Mouse (Mus musculus) kidney, adult 2 months (tissue): ENCODE results near the gene Hoxc4. TPM values are rescaled to one million over a fixed set of nuclear protein-coding genes. Genes with fewer than 3 reads are reported as not detected.
A peak's percentile ranks its signal among the peaks of the same experiment; 100 is the strongest.

Experiments
- DNase-seq: peaks from one replicate; pipeline ENCODE4 v3.0.0; 2021
- H3K27ac ChIP-seq: fragments of 200-500 bp; 2 replicates; pipeline ENCODE4 v1.5.1; 2012; ENCODE audit warnings: low read depth, low read length, control low read depth, inconsistent platforms; ENCODE audit not compliant: insufficient read depth
- H3K27me3 ChIP-seq: fragments of 200-500 bp; replicated peaks from 2 replicates; pipeline ENCODE4 v1.6.1; 2012; ENCODE audit warnings: mild to moderate bottlenecking, moderate library complexity, low read length, inconsistent platforms; ENCODE audit not compliant: control insufficient read depth, insufficient read depth
- H3K36me3 ChIP-seq: fragments of 200-500 bp; 2 replicates; pipeline ENCODE4 v1.6.1; 2012; ENCODE audit warnings: mild to moderate bottlenecking, moderate library complexity, low read length, inconsistent platforms; ENCODE audit not compliant: control insufficient read depth, insufficient read depth
- H3K4me1 ChIP-seq: fragments of 200-500 bp; 2 replicates; pipeline ENCODE4 v1.6.1; 2011; ENCODE audit warnings: low read length; ENCODE audit not compliant: control insufficient read depth, insufficient read depth
- H3K4me3 ChIP-seq: fragments of 200-500 bp; 2 replicates; pipeline ENCODE4 v1.5.1; 2011; ENCODE audit warnings: mild to moderate bottlenecking, low read depth, low read length, control low read depth; ENCODE audit not compliant: insufficient read depth
- CTCF ChIP-seq: fragments of 200-500 bp; conservative IDR thresholded peaks from 2 replicates; pipeline ENCODE4 v1.5.1; 2011; ENCODE audit warnings: low read depth, mild to moderate bottlenecking, control low read depth, low read length, moderate library complexity, mixed read lengths; ENCODE audit not compliant: insufficient read depth, insufficient read length
- POLR2A ChIP-seq: fragments of 200-500 bp; IDR thresholded peaks from one replicate; pipeline ENCODE4 v1.6.1; 2011; ENCODE audit warnings: low read depth, low read length, control low read depth
- WGBS: fragments of 180-500 bp; shearing (Covaris S2); methylation state at CpG from one replicate; pipeline ENCODE4 v1.1.7; 2018; 5-methylcytosine and 5-hydroxymethylcytosine counted together
- polyA plus RNA-seq: library from polyadenylated mRNA; depleted of rRNA; stranded (reverse); fragments of >200 nt; gene quantifications from 2 replicates; pipeline ENCODE4 v1.2.3, GENCODE M21; 2012

Gene Hoxc4
- polyA plus RNA-seq, 1 experiment = 2.5 TPM

GRCm38 (mm10) chr15:103059393-103059992, 40.8 kb downstream of the Hoxc4 start:
- Histone ChIP-seq H3K27ac (peak overlapping the region; percentile 94), H3K4me1 (peaks cover 8% of the 10 kb centered on the region; the same call in 1 of the 2 replicates), H3K36me3 (no peaks in the 10 kb centered on the region), H3K4me3 (peak overlapping the region; percentile 66), H3K27me3 (no peaks in the 10 kb centered on the region)
- TF ChIP-seq POLR2A = no peak
- no peak for TF ChIP-seq CTCF
- WGBS = 14% methylated on average over 21 of the region's 21 CpGs
- peak; percentile 43 for DNase-seq

GRCm38 (mm10) chr15:103060021-103060340, 41.2 kb downstream of the Hoxc4 start:
- H3K36me3 ChIP-seq = no peaks in the 10 kb centered on the region
- WGBS = 39% methylated on average over 11 of the region's 11 CpGs
- no peaks in the 10 kb centered on the region for H3K27me3 ChIP-seq
- peaks cover 8% of the 10 kb centered on the region; the same call in 1 of the 2 replicates for H3K4me1 ChIP-seq
- peak overlapping the region; percentile 66 for H3K4me3 ChIP-seq
- H3K27ac ChIP-seq = peak overlapping the region; percentile 94
- TF ChIP-seq POLR2A = no peak
- TF ChIP-seq CTCF = no peak
- DNase-seq = no peak

- peaks cover 8% of the 10 kb centered on the region; the same call in 1 of the 2 replicates for H3K4me1 ChIP-seq
- TF ChIP-seq CTCF = no peak
- TF ChIP-seq POLR2A = peak; percentile 9
- H3K27ac ChIP-seq = peak overlapping the region; percentile 94
- H3K4me3 ChIP-seq = peak overlapping the region; percentile 66
- H3K36me3 ChIP-seq = no peaks in the 10 kb centered on the region
- H3K27me3 ChIP-seq = no peaks in the 10 kb centered on the region
- 19% methylated on average over 36 of the region's 36 CpGs for WGBS
- DNase-seq = peak; percentile 85
Measured at GRCm38 (mm10) chr15:103060341-103061130, 41.8 kb downstream of the Hoxc4 start.

- peak overlapping the region; percentile 66 for H3K4me3 ChIP-seq
- no peak for TF ChIP-seq POLR2A
- TF ChIP-seq CTCF = no peak
- peaks cover 5% of the 10 kb centered on the region; the same call in 1 of the 2 replicates for H3K4me1 ChIP-seq
- peak overlapping the region; percentile 94 for H3K27ac ChIP-seq
- WGBS = 8% methylated on average over 30 of the region's 30 CpGs
- no peaks in the 10 kb centered on the region for H3K27me3 ChIP-seq
- DNase-seq = peak; percentile 89
- no peaks in the 10 kb centered on the region for H3K36me3 ChIP-seq
Measured at GRCm38 (mm10) chr15:103061131-103061825, 42.5 kb downstream of the Hoxc4 start.

- Histone ChIP-seq H3K36me3 (no peaks in the 10 kb centered on the region), H3K27ac (peak overlapping the region; percentile 30; the same call in 1 of the 2 replicates)
Measured at GRCm38 (mm10) chr15:103061988-103062387, 43.3 kb downstream of the Hoxc4 start.

GRCm38 (mm10) chr15:103065642-103066041, 46.9 kb downstream of the Hoxc4 start:
- no peak overlapping the region for H3K4me3 ChIP-seq
- WGBS = 65% methylated on average over 7 of the region's 7 CpGs
- H3K36me3 ChIP-seq = no peaks in the 10 kb centered on the region
- no peak overlapping the region for H3K27ac ChIP-seq
- no peaks in the 10 kb centered on the region for H3K27me3 ChIP-seq
- TF ChIP-seq CTCF = no peak
- TF ChIP-seq POLR2A = no peak
- peaks cover 7% of the 10 kb centered on the region; the same call in 1 of the 2 replicates for H3K4me1 ChIP-seq
- DNase-seq = no peak

More at GRCm38 (mm10) chr15:103061988-103062387, 43.3 kb downstream of the Hoxc4 start:
- Histone ChIP-seq H3K4me3 (no peak overlapping the region), H3K27me3 (no peaks in the 10 kb centered on the region), H3K4me1 (peaks cover 3% of the 10 kb centered on the region; the same call in 1 of the 2 replicates)
- WGBS = 32% methylated on average over 2 of the region's 2 CpGs
- DNase-seq = no peak
- no peak for TF ChIP-seq POLR2A
- no peak for TF ChIP-seq CTCF

- WGBS = 81% methylated on average over 4 of the region's 4 CpGs
Measured at GRCm38 (mm10) chr15:103067701-103068100, 49.0 kb downstream of the Hoxc4 start.

More at GRCm38 (mm10) chr15:103067701-103068100, 49.0 kb downstream of the Hoxc4 start:
- DNase-seq = no peak
- H3K4me1 ChIP-seq = peaks cover 8% of the 10 kb centered on the region; the same call in 1 of the 2 replicates
- no peak overlapping the region for H3K4me3 ChIP-seq
- no peaks in the 10 kb centered on the region for H3K36me3 ChIP-seq
- no peaks in the 10 kb centered on the region for H3K27me3 ChIP-seq
- H3K27ac ChIP-seq = no peak overlapping the region
- TF ChIP-seq POLR2A (no peak), CTCF (no peak)
